Mouse (Mus musculus): Measurements from ENCODE around the gene Rit1. TPM values are rescaled to one million over a fixed set of nuclear protein-coding genes. Genes with fewer than 3 reads are reported as not detected.

Gene Rit1
- polyA plus RNA-seq (2014; fragmentation: Nextera tagmentation; extraction: Ambion mirVana): 56.9 and 58.4 TPM in 2 replicates

DNA sequence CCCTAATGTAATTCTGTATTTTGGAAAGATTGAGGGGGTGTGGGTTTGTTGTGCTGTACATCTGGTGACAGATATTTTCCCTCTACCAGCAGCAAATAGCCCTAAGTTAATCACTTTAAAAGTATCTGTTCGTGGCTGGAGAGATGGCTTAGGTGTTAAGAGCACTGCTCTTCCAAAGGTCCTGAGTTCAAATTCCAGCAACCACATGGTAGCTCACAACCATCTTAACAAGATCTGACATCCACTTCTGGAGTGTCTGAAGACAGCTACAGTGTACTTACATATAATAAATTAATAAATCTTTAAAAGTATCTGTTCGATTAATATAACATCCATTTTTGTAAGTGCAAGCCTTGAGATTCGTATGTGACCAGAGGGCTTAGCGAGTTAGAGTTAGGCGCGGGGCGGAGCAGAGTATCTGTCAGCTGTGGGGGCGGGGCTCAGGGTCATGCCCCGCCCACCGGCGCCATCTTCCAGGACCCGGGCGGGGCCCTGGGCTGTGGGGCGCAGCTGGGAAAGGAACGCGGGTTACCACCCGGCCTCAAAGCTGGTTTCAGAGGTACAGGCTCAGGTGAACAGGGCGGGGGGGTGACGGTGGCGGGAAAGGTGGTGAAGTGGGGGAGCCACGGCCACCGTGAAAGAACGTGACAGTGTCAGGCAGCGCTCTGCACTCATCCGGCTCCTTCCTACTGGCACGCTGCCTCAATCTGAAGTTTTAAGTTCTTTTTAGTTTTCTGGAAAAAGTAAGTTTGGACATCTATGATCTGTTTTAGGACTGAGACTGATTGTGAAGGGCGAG is at the start of gene Rit1:
TSS of gene Rit1 (plus strand) at position 440 of the 799 bp plus-strand sequence.
- H3K4me2 ChIP-seq: peak within 1 kb of the TSS; percentile 90

GRCm38 (mm10) chr3:88677399-88677798 is 39.2 kb upstream of the Rit1 start:
- ATAC-seq (ENCODE audit: insufficient read depth) (peak; percentile 74), DNase-seq (peak; percentile 97)
- Histone ChIP-seq H3K36me3 (ENCODE audit: insufficient read depth) (no peaks in the 10 kb centered on the region), H3K4me2 (peak overlapping the region; percentile 66), H3K4me1 (ENCODE audit: insufficient read depth) (no peaks in the 10 kb centered on the region; the same call in 1 of the 2 replicates), H3K27me3 (ENCODE audit: insufficient read depth, low read length) (no peaks in the 10 kb centered on the region), H3K9ac (peak overlapping the region; percentile 46), H3K9me3 (ENCODE audit: low read depth, low read length) (no peaks in the 10 kb centered on the region), H3K27ac (ENCODE audit: low read depth) (no peak overlapping the region), H3K4me3 (ENCODE audit: low read depth, low read length) (peak overlapping the region; percentile 27; the same call in 1 of the 2 replicates)
- peak; percentile 79 for TF ChIP-seq CTCF (IDR thresholded peaks at IDR 0.05; ENCODE audit: low read depth)
- WGBS: 8% methylated on average over 11 of the region's 11 CpGs

More for the DNA sequence above, at the start of gene Rit1:
- TF ChIP-seq CTCF (IDR thresholded peaks at IDR 0.05; ENCODE audit: low read depth): no peak
- ATAC-seq (ENCODE audit: insufficient read depth) (peak; percentile 95), DNase-seq (peak; percentile 95)
- Histone ChIP-seq H3K9me3 (ENCODE audit: low read depth, low read length) (no peaks in the 10 kb centered on the region), H3K27me3 (ENCODE audit: insufficient read depth, low read length) (no peaks in the 10 kb centered on the region), H3K36me3 (ENCODE audit: insufficient read depth) (peaks cover 57% of the 10 kb centered on the region), H3K4me3 (ENCODE audit: low read depth, low read length) (peak within 1 kb of the TSS; percentile 62), H3K4me1 (ENCODE audit: insufficient read depth) (peaks cover 2% of the 10 kb centered on the region; the same call in 1 of the 2 replicates), H3K9ac (peak within 1 kb of the TSS; percentile 62), H3K27ac (ENCODE audit: low read depth) (peak within 1 kb of the TSS; percentile 80)
- 1% methylated on average over 27 of the region's 27 CpGs for WGBS

GRCm38 (mm10) chr3:88683814-88684213 is 32.8 kb upstream of the Rit1 start:
- ATAC-seq (ENCODE audit: insufficient read depth) (no peak), DNase-seq (no peak)
- WGBS: 75% methylated on average over 2 of the region's 2 CpGs
- no peak overlapping the region for H3K27ac ChIP-seq (ENCODE audit: low read depth)
- no peak for TF ChIP-seq CTCF (IDR thresholded peaks at IDR 0.05; ENCODE audit: low read depth)
- peaks cover 6% of the 10 kb centered on the region for H3K4me1 ChIP-seq (ENCODE audit: insufficient read depth)
- peaks cover 18% of the 10 kb centered on the region for H3K36me3 ChIP-seq (ENCODE audit: insufficient read depth)
- H3K4me2 ChIP-seq: no peak overlapping the region
- no peaks in the 10 kb centered on the region for H3K27me3 ChIP-seq (ENCODE audit: insufficient read depth, low read length)
- no peaks in the 10 kb centered on the region for H3K9me3 ChIP-seq (ENCODE audit: low read depth, low read length)
- no peak overlapping the region for H3K4me3 ChIP-seq (ENCODE audit: low read depth, low read length)
- H3K9ac ChIP-seq: no peak overlapping the region

- peak overlapping the region; percentile 99 for H3K4me3 ChIP-seq (ENCODE audit: low read depth, low read length)
- H3K27ac ChIP-seq (ENCODE audit: low read depth): peak overlapping the region; percentile 81
- DNase-seq (no peak), ATAC-seq (ENCODE audit: insufficient read depth) (no peak)
- no peak for TF ChIP-seq CTCF (IDR thresholded peaks at IDR 0.05; ENCODE audit: low read depth)
- H3K36me3 ChIP-seq (ENCODE audit: insufficient read depth): peaks cover 23% of the 10 kb centered on the region
- H3K9ac ChIP-seq: peak overlapping the region; percentile 34
- H3K4me1 ChIP-seq (ENCODE audit: insufficient read depth): peaks cover 6% of the 10 kb centered on the region
- peak overlapping the region; percentile 88 for H3K4me2 ChIP-seq
- WGBS: 54% methylated on average over 7 of the region's 8 CpGs
- no peaks in the 10 kb centered on the region for H3K9me3 ChIP-seq (ENCODE audit: low read depth, low read length)
- no peaks in the 10 kb centered on the region for H3K27me3 ChIP-seq (ENCODE audit: insufficient read depth, low read length)
Observed at GRCm38 (mm10) chr3:88684236-88684979, 32.2 kb upstream of the Rit1 start.

DNA sequence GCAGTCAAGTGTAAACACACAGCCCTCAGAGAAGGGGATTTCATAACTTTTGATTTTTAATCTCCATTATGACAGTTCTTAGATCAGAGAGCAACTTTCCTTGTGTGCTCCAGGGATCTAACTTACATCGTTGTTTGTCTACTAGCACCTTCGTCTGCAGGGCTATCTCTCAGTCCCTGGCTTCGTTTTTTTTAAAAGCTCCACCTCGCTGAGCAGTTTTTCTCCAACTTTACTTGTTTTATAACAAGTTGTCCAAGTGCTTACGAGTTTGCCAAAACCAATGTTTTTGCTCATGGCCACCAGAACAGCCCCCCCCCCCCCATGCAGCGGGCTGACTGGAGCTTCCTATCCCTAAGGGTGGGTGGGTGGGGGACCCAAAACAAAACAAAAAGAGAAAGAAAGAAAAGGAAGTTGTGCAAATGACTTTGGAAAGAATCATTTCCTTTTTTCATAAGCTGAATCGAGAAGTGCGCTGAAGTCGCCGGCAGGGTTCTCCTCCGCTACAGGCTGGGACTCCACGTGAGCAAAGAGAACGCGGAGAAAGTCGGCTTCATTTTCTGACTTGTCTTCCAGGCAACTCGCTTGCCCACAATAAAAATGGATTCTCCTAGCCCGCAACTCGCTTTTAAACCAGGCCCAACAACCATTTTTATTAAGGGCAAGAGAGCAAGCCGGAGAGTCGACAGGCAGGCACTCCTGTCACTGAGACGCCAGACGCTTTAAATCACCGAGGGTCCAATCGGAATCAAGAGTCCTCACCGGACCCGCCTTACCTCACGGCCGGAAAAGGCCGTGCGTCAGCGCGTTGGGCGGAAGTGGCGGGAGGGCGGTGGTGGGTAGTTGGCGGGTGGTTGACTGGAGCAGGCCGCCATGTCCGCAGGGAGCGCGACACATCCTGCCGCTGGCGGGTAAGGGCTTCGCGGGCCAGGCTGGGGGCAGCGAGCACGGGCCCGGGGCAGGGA is 31.4 kb upstream of the Rit1 start, which contains the start of gene Khdc4:
TSS of gene Khdc4 (plus strand) at position 824 of the 962 bp plus-strand sequence.
- H3K9ac ChIP-seq: peak within 1 kb of the TSS; percentile 98
- under 1% methylated on average over 47 of the region's 47 CpGs for WGBS
- peak; percentile 99 for DNase-seq
- TF ChIP-seq CTCF (IDR thresholded peaks at IDR 0.05; ENCODE audit: low read depth): no peak; the same call in 1 of the 2 replicates
- peak within 1 kb of the TSS; percentile 88 for H3K4me2 ChIP-seq
- H3K27ac ChIP-seq (ENCODE audit: low read depth): peak within 1 kb of the TSS; percentile 98
- H3K4me3 ChIP-seq (ENCODE audit: low read depth, low read length): peak within 1 kb of the TSS; percentile 99
- peak; percentile 99 for ATAC-seq (ENCODE audit: insufficient read depth)
- no peaks in the 10 kb centered on the region for H3K9me3 ChIP-seq (ENCODE audit: low read depth, low read length)
- peaks cover 6% of the 10 kb centered on the region for H3K4me1 ChIP-seq (ENCODE audit: insufficient read depth)
- peaks cover 32% of the 10 kb centered on the region for H3K36me3 ChIP-seq (ENCODE audit: insufficient read depth)
- no peaks in the 10 kb centered on the region for H3K27me3 ChIP-seq (ENCODE audit: insufficient read depth, low read length)

- ATAC-seq (ENCODE audit: insufficient read depth) (peak; percentile 63), DNase-seq (peak; percentile 73)
- under 1% methylated on average over 45 of the region's 45 CpGs for WGBS
- peak; percentile 39 for TF ChIP-seq CTCF (IDR thresholded peaks at IDR 0.05; ENCODE audit: low read depth)
- Histone ChIP-seq H3K9ac (peak overlapping the region; percentile 98), H3K27me3 (ENCODE audit: insufficient read depth, low read length) (no peaks in the 10 kb centered on the region), H3K4me3 (ENCODE audit: low read depth, low read length) (peak overlapping the region; percentile 99), H3K27ac (ENCODE audit: low read depth) (peak overlapping the region; percentile 98), H3K4me1 (ENCODE audit: insufficient read depth) (peaks cover 6% of the 10 kb centered on the region), H3K36me3 (ENCODE audit: insufficient read depth) (peaks cover 39% of the 10 kb centered on the region), H3K4me2 (peak overlapping the region; percentile 88), H3K9me3 (ENCODE audit: low read depth, low read length) (no peaks in the 10 kb centered on the region)
Observed at GRCm38 (mm10) chr3:88685958-88686451, 30.6 kb upstream of the Rit1 start.
